Mouse (Mus musculus) liver (tissue): ENCODE measurements around the gene Tbc1d4.
A peak's percentile ranks its signal among the peaks of the same experiment; 100 is the strongest.

Source experiments
- DNase-seq: peaks from one replicate; pipeline ENCODE4 v3.0.0-alpha.2; 2020; ENCODE audit warnings: mixed read lengths

The Tbc1d4 gene

GRCm38 (mm10) chr14:101488264-101488810 is 120.7 kb downstream of the Tbc1d4 start:
- DNase-seq, result no peak

GRCm38 (mm10) chr14:101486550-101486949 is 122.4 kb downstream of the Tbc1d4 start:
- no peak for DNase-seq

- DNase-seq, result no peak
Observed at GRCm38 (mm10) chr14:101483230-101483629, 125.8 kb downstream of the Tbc1d4 start.

- peak; percentile 33 for DNase-seq
Observed at GRCm38 (mm10) chr14:101482270-101482669, 126.7 kb downstream of the Tbc1d4 start.

GRCm38 (mm10) chr14:101481165-101481564 is 127.8 kb downstream of the Tbc1d4 start:
- no peak for DNase-seq

- no peak for DNase-seq
Observed at GRCm38 (mm10) chr14:101480541-101480940, 128.4 kb downstream of the Tbc1d4 start.

- DNase-seq, result no peak
Observed at GRCm38 (mm10) chr14:101477827-101478220, 131.2 kb downstream of the Tbc1d4 start.

- no peak for DNase-seq
Observed at GRCm38 (mm10) chr14:101477081-101477826, 131.7 kb downstream of the Tbc1d4 start.

- DNase-seq, result no peak
Observed at GRCm38 (mm10) chr14:101469475-101470093, 139.4 kb downstream of the Tbc1d4 start.

GRCm38 (mm10) chr14:101468143-101468542 is 140.8 kb downstream of the Tbc1d4 start:
- DNase-seq, result no peak

GRCm38 (mm10) chr14:101467532-101467931 is 141.5 kb downstream of the Tbc1d4 start:
- DNase-seq, result no peak

GRCm38 (mm10) chr14:101466521-101466920 is 142.5 kb downstream of the Tbc1d4 start:
- DNase-seq, result no peak

GRCm38 (mm10) chr14:101465893-101466292 is 143.1 kb downstream of the Tbc1d4 start:
- no peak for DNase-seq

GRCm38 (mm10) chr14:101460768-101461167 is 148.2 kb downstream of the Tbc1d4 start:
- DNase-seq, result peak; percentile 35

- DNase-seq, result no peak
Observed at GRCm38 (mm10) chr14:101452915-101453314, 156.1 kb downstream of the Tbc1d4 start.

GRCm38 (mm10) chr14:101447857-101448256 is 161.1 kb downstream of the Tbc1d4 start:
- no peak for DNase-seq

- no peak for DNase-seq
Observed at GRCm38 (mm10) chr14:101445205-101445604, 163.8 kb downstream of the Tbc1d4 start.

GRCm38 (mm10) chr14:101437925-101438324 is 171.1 kb downstream of the Tbc1d4 start:
- no peak for DNase-seq

GRCm38 (mm10) chr14:101430536-101430935 is 178.5 kb downstream of the Tbc1d4 start:
- DNase-seq, result no peak

- DNase-seq, result no peak
Observed at GRCm38 (mm10) chr14:101428805-101429516, 180.0 kb downstream of the Tbc1d4 start.

GRCm38 (mm10) chr14:101417679-101418078 is 191.3 kb downstream of the Tbc1d4 start:
- DNase-seq, result no peak
